Mouse (Mus musculus) granulocyte monocyte progenitor cell, adult 5-6 weeks (primary cell): ENCODE measurements at regions not wholly inside any gene's neighbourhood (a gene's known extent, or its start where the extent isn't known, plus 50 kb on each side); places are given as distances from the start of the nearest gene placed in this dataset.
A peak's percentile ranks its signal among the peaks of the same experiment; 100 is the strongest.

Experiments used
- ATAC-seq: replicated peaks from 2 replicates; pipeline ENCODE4 v1.8.0; 2016; ENCODE audit warnings: mild to moderate bottlenecking, moderate TSS enrichment, inconsistent platforms; ENCODE audit not compliant: poor library complexity, severe bottlenecking

- ATAC-seq: peak; percentile 56; the same call in 1 of the 2 replicates
Observed at GRCm38 (mm10) chr1:67640353-67640752, 517.5 kb downstream of the Cps1 start.

DNA sequence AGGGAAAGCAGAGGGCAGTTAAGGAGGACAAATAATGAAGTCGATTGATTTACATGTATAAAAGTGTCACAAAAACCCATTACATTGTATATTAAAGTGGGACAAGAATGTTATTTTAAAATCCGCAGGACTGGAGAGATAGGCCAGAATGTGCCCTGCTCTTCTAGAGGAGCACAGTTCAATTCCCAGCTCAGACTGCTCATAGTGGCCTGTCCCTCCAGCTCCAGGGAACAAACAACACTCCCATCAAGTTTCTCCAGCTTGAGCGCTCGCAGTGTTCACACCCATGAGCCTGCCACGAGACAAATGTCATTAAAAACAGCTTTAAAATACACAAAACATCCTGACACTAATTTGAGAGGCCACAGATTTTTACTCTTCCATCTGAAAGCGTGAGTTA is 517.9 kb downstream of the Cps1 start:
- no peak for ATAC-seq

DNA sequence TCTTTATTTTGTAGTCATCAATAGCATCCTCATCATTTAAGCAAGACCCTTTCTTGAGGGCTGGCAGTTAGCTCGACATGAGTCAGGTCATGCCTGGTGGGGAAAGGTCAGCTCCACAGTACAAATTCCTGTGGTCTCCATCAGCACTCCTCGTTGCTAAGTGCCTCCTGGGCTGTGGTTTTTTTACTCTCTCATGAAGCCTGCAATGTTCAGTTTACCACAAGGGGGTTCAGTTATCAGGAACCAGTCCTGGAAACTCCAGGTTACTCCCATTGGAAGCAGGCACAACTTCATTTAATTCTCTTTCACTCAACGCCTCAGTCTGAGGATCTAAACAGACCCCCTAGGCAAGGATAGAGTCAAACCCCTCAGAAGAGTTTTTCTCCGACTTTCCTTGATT is 520.8 kb downstream of the Cps1 start:
- no peak for ATAC-seq
